Mouse (Mus musculus) limb, embryonic 10.5 days (tissue): Measurements from ENCODE around the gene Fancc. TPM values are rescaled to one million over a fixed set of nuclear protein-coding genes. Genes with fewer than 3 reads are reported as not detected.

Experiments used
- DNase-seq: peaks from one replicate; pipeline ENCODE4 v3.0.0-alpha.2; 2017; ENCODE audit warnings: low spot score
- H3K27ac ChIP-seq: fragments of 300-500 bp; sonication (generic); 2 replicates; pipeline ENCODE4 v1.5.1; 2016; ENCODE audit warnings: mild to moderate bottlenecking
- H3K27me3 ChIP-seq: fragments of 300-500 bp; sonication (generic); 2 replicates; pipeline ENCODE4 v1.6.1; 2016; ENCODE audit warnings: low read depth, mild to moderate bottlenecking; ENCODE audit not compliant: poor library complexity, severe bottlenecking
- H3K36me3 ChIP-seq: fragments of 300-500 bp; sonication (generic); 2 replicates; pipeline ENCODE4 v1.6.1; 2016; ENCODE audit warnings: mild to moderate bottlenecking, moderate library complexity
- H3K4me1 ChIP-seq: fragments of 300-500 bp; sonication (generic); 2 replicates; pipeline ENCODE4 v1.6.1; 2016
- H3K4me3 ChIP-seq: fragments of 300-500 bp; sonication (generic); 2 replicates; pipeline ENCODE4 v1.5.1; 2016; ENCODE audit warnings: mild to moderate bottlenecking, moderate library complexity
- H3K9me3 ChIP-seq: fragments of 300-500 bp; sonication (generic); replicated peaks from 2 replicates; pipeline ENCODE4 v1.6.1; 2016; ENCODE audit warnings: mild to moderate bottlenecking
- WGBS: fragments of 180-500 bp; shearing (Covaris S2); methylation state at CpG from one replicate; pipeline ENCODE4 v1.1.7; 2016; 5-methylcytosine and 5-hydroxymethylcytosine counted together
- polyA plus RNA-seq: library from polyadenylated mRNA; unstranded; fragments of >200 nt; fragmentation: Nextera tagmentation; extraction: Ambion mirVana; gene quantifications from 2 replicates; pipeline ENCODE4 v1.2.1, GENCODE M21; 2016

Gene Fancc
- polyA plus RNA-seq, 1 experiment from 2014 or later, result 27.0 TPM

GRCm38 (mm10) chr13:63300929-63301328 is 196.1 kb downstream of the Fancc start:
- Histone ChIP-seq H3K27ac (peak overlapping the region; percentile 76; the same call in 1 of the 2 replicates), H3K27me3 (no peaks in the 10 kb centered on the region), H3K4me3 (no peak overlapping the region), H3K4me1 (peaks cover 54% of the 10 kb centered on the region), H3K36me3 (peaks cover 89% of the 10 kb centered on the region), H3K9me3 (no peaks in the 10 kb centered on the region)
- DNase-seq, result no peak
- WGBS, result 85% methylated on average over 7 of the region's 7 CpGs

- Histone ChIP-seq H3K36me3 (peaks cover 97% of the 10 kb centered on the region), H3K27ac (no peak overlapping the region), H3K4me3 (no peak overlapping the region), H3K4me1 (peaks cover 46% of the 10 kb centered on the region), H3K27me3 (no peaks in the 10 kb centered on the region), H3K9me3 (no peaks in the 10 kb centered on the region)
- WGBS, result 93% methylated on average over 5 of the region's 5 CpGs
- DNase-seq, result no peak
These were observed 198.1 kb downstream of the Fancc start for GRCm38 (mm10) chr13:63298931-63299330.

- Histone ChIP-seq H3K9me3 (no peaks in the 10 kb centered on the region), H3K27ac (no peak overlapping the region), H3K27me3 (no peaks in the 10 kb centered on the region), H3K4me3 (no peak overlapping the region), H3K4me1 (peaks cover 52% of the 10 kb centered on the region), H3K36me3 (peaks cover 87% of the 10 kb centered on the region)
- no peak for DNase-seq
- WGBS, result 93% methylated on average over 3 of the region's 3 CpGs
These were observed 199.1 kb downstream of the Fancc start for GRCm38 (mm10) chr13:63297933-63298332.

- Histone ChIP-seq H3K4me1 (peaks cover 48% of the 10 kb centered on the region), H3K4me3 (no peak overlapping the region), H3K36me3 (peaks cover 83% of the 10 kb centered on the region), H3K27me3 (no peaks in the 10 kb centered on the region), H3K27ac (no peak overlapping the region), H3K9me3 (no peaks in the 10 kb centered on the region)
- WGBS, result 92% methylated on average over 2 of the region's 2 CpGs
- DNase-seq, result no peak
These were observed 200.1 kb downstream of the Fancc start for GRCm38 (mm10) chr13:63297003-63297402.

GRCm38 (mm10) chr13:63296300-63296699 is 200.8 kb downstream of the Fancc start:
- peaks cover 81% of the 10 kb centered on the region for H3K36me3 ChIP-seq
- H3K4me3 ChIP-seq, result no peak overlapping the region
- H3K27me3 ChIP-seq, result no peaks in the 10 kb centered on the region
- 95% methylated on average over 11 of the region's 11 CpGs for WGBS
- H3K4me1 ChIP-seq, result peaks cover 41% of the 10 kb centered on the region
- 0 out of 2 replicates have a peak overlapping the region, but pooled peaks have one; percentile 25 for H3K27ac ChIP-seq
- no peaks in the 10 kb centered on the region for H3K9me3 ChIP-seq
- DNase-seq, result no peak

- Histone ChIP-seq H3K4me3 (no peak overlapping the region), H3K9me3 (no peaks in the 10 kb centered on the region), H3K27ac (peak overlapping the region; percentile 67), H3K4me1 (peaks cover 40% of the 10 kb centered on the region), H3K27me3 (no peaks in the 10 kb centered on the region), H3K36me3 (peaks cover 81% of the 10 kb centered on the region)
- WGBS, result 45% methylated on average over 15 of the region's 15 CpGs
- no peak for DNase-seq
These were observed 202.5 kb downstream of the Fancc start for GRCm38 (mm10) chr13:63294359-63295193.

- Histone ChIP-seq H3K27ac (0 out of 2 replicates have a peak overlapping the region, but pooled peaks have one; percentile 67), H3K9me3 (no peaks in the 10 kb centered on the region), H3K36me3 (peaks cover 76% of the 10 kb centered on the region), H3K4me1 (peaks cover 49% of the 10 kb centered on the region), H3K27me3 (no peaks in the 10 kb centered on the region), H3K4me3 (no peak overlapping the region)
- 40% methylated on average over 3 of the region's 3 CpGs for WGBS
- no peak for DNase-seq
These were observed 203.4 kb downstream of the Fancc start for GRCm38 (mm10) chr13:63293647-63294046.

GRCm38 (mm10) chr13:63291016-63291415 is 206.1 kb downstream of the Fancc start:
- Histone ChIP-seq H3K27ac (peak overlapping the region; percentile 61; the same call in 1 of the 2 replicates), H3K4me3 (no peak overlapping the region), H3K36me3 (peaks cover 75% of the 10 kb centered on the region), H3K27me3 (no peaks in the 10 kb centered on the region), H3K9me3 (no peaks in the 10 kb centered on the region), H3K4me1 (peaks cover 71% of the 10 kb centered on the region)
- 95% methylated on average over 6 of the region's 6 CpGs for WGBS
- DNase-seq, result no peak

GRCm38 (mm10) chr13:63290126-63290525 is 207.0 kb downstream of the Fancc start:
- Histone ChIP-seq H3K36me3 (peaks cover 75% of the 10 kb centered on the region), H3K4me3 (no peak overlapping the region), H3K4me1 (peaks cover 72% of the 10 kb centered on the region), H3K27ac (peak overlapping the region; percentile 61), H3K9me3 (no peaks in the 10 kb centered on the region), H3K27me3 (no peaks in the 10 kb centered on the region)
- WGBS, result 91% methylated on average over 4 of the region's 4 CpGs
- no peak for DNase-seq

GRCm38 (mm10) chr13:63289687-63290086 is 207.4 kb downstream of the Fancc start:
- Histone ChIP-seq H3K4me1 (peaks cover 67% of the 10 kb centered on the region), H3K27ac (peak overlapping the region; percentile 61), H3K4me3 (no peak overlapping the region), H3K36me3 (peaks cover 75% of the 10 kb centered on the region), H3K27me3 (no peaks in the 10 kb centered on the region), H3K9me3 (no peaks in the 10 kb centered on the region)
- DNase-seq, result no peak
- 62% methylated on average over 5 of the region's 5 CpGs for WGBS

- Histone ChIP-seq H3K27me3 (no peaks in the 10 kb centered on the region), H3K27ac (peak overlapping the region; percentile 75), H3K9me3 (no peaks in the 10 kb centered on the region), H3K36me3 (peaks cover 72% of the 10 kb centered on the region), H3K4me1 (peaks cover 62% of the 10 kb centered on the region), H3K4me3 (no peak overlapping the region)
- no peak for DNase-seq
- 53% methylated on average over 4 of the region's 4 CpGs for WGBS
These were observed 207.9 kb downstream of the Fancc start for GRCm38 (mm10) chr13:63289152-63289551.

GRCm38 (mm10) chr13:63286483-63287102 is 210.5 kb downstream of the Fancc start:
- DNase-seq, result no peak
- 90% methylated on average over 11 of the region's 11 CpGs for WGBS
- no peak overlapping the region for H3K4me3 ChIP-seq
- peaks cover 59% of the 10 kb centered on the region for H3K4me1 ChIP-seq
- H3K36me3 ChIP-seq, result peaks cover 85% of the 10 kb centered on the region
- no peak overlapping the region for H3K27ac ChIP-seq
- no peaks in the 10 kb centered on the region for H3K9me3 ChIP-seq
- H3K27me3 ChIP-seq, result no peaks in the 10 kb centered on the region

- 95% methylated on average over 3 of the region's 3 CpGs for WGBS
These were observed 212.3 kb downstream of the Fancc start for GRCm38 (mm10) chr13:63284748-63285147.

More at GRCm38 (mm10) chr13:63284748-63285147, 212.3 kb downstream of the Fancc start:
- no peaks in the 10 kb centered on the region for H3K9me3 ChIP-seq
- H3K27ac ChIP-seq, result no peak overlapping the region
- H3K27me3 ChIP-seq, result no peaks in the 10 kb centered on the region
- H3K36me3 ChIP-seq, result peaks cover 68% of the 10 kb centered on the region
- no peak for DNase-seq
- H3K4me3 ChIP-seq, result no peak overlapping the region
- peaks cover 65% of the 10 kb centered on the region for H3K4me1 ChIP-seq
